ENCODE assay signal across 16 mouse cellular contexts in the genomic region with DNA sequence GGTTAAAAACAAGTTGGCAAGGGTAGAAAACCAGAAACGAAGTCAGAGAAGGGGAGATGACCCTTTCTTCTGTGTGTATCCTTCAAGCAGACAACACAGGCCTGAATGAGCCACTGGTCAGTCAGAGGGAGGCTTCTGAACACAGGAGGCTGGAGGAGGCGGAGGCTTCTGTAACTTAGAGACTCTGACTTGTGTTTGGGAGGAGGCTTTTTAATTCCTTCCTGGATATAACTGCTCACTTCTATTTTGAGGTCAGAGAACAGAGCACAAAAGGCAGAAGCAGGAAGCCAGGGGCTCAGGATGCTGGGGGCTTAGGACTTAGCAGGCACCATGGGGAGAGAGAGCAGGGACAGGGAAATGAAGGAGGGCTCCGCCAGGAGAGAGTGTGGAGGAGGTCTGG. TPM values are rescaled to one million over a fixed set of nuclear protein-coding genes. Genes with fewer than 3 reads are reported as not detected.
DNase-seq lines count a peak whose midpoint lies in the region; ATAC-seq and TF ChIP-seq lines count a peak whose summit lies in the region.
"Had no signal": no experiment of that assay in that cellular context is flagged by ENCODE, and none has a peak within 500 bp of the region (broad histone marks: within the 10 kb centered on the region; RNA-seq: fewer than 3 reads in every experiment).

No protein-coding gene starts in this region.

- H3K4me2 ChIP-seq in heart, embryonic 11.5 days, result no peak overlapping the region
- H3K4me2 ChIP-seq in kidney, embryonic 16.5 days (replicated peaks; ENCODE audit: low read depth, low read length), result no peak overlapping the region
- H3K4me2 ChIP-seq: intestine, embryonic 15.5 days; limb, embryonic 12.5 days had no signal

- no peak overlapping the region for H3K9ac ChIP-seq in heart, embryonic 11.5 days (ENCODE audit: low read depth, low read length)
- H3K9ac ChIP-seq in kidney, embryonic 16.5 days (replicated peaks; ENCODE audit: low read length), result no peak overlapping the region
- H3K9ac ChIP-seq: forebrain, postnatal 0 days; intestine, embryonic 15.5 days; limb, embryonic 12.5 days had no signal

- H3K4me3 ChIP-seq in heart, embryonic 11.5 days (ENCODE audit: low read depth, low read length), result no peak overlapping the region
- H3K4me3 ChIP-seq in kidney, adult 2 months (ENCODE audit: insufficient read depth, low read depth, low read length), result no peak overlapping the region
- no peak overlapping the region for H3K4me3 ChIP-seq in kidney, embryonic 16.5 days (ENCODE audit: low read length)
- H3K4me3 ChIP-seq: erythroblast, embryonic 14.5 days; intestine, embryonic 15.5 days; limb, embryonic 12.5 days had no signal

- H3K9me3 ChIP-seq in heart, embryonic 11.5 days (replicated peaks; ENCODE audit: control insufficient read depth, low read length), result no peaks in the 10 kb centered on the region
- no peaks in the 10 kb centered on the region for H3K9me3 ChIP-seq in kidney, embryonic 16.5 days (ENCODE audit: low read length)
- H3K9me3 ChIP-seq: intestine, embryonic 15.5 days; limb, embryonic 12.5 days had no signal

- DNase-seq in heart, adult 11 months, result peak; percentile 84
- peak; percentile 18 for DNase-seq in kidney, adult 2 months
- DNase-seq in lung, postnatal 10 days, result peak; percentile 19
- DNase-seq in lung, postnatal 14 days, result no peak
- DNase-seq in lung, postnatal 36 days, result peak; percentile 29
- DNase-seq: cerebellum, postnatal 10 days; forebrain, postnatal 0 days; gastrocnemius, postnatal 25 days; right cerebral cortex, postnatal 14 days; thymus, postnatal 36 days had no signal

- H3K36me3 ChIP-seq in heart, embryonic 11.5 days (ENCODE audit: control insufficient read depth, insufficient read depth, low read length), result peaks cover 12% of the 10 kb centered on the region
- peaks cover 4% of the 10 kb centered on the region for H3K36me3 ChIP-seq in kidney, adult 2 months (ENCODE audit: control insufficient read depth, insufficient read depth, low read length)
- H3K36me3 ChIP-seq in kidney, embryonic 16.5 days (ENCODE audit: insufficient read depth, low read length), result peaks cover 14% of the 10 kb centered on the region; the same call in 1 of the 2 replicates

- no peak for ATAC-seq in heart, embryonic 11.5 days (replicated peaks; ENCODE audit: insufficient number of reproducible peaks, low FRiP score, low TSS enrichment)
- ATAC-seq in kidney, embryonic 16.5 days (ENCODE audit: low FRiP score, low TSS enrichment), result no peak
- ATAC-seq: forebrain, postnatal 0 days; intestine, embryonic 15.5 days; Patski had no signal

- 75% methylated on average over 3 of the region's 3 CpGs for WGBS in heart, embryonic 11.5 days (ENCODE audit: insufficient replicate concordance)
- 75% methylated on average over 3 of the region's 3 CpGs for WGBS in kidney, adult 2 months
- 68% methylated on average over 3 of the region's 3 CpGs for WGBS in kidney, embryonic 16.5 days

- no peak for TF ChIP-seq POLR2A in kidney, adult 2 months (IDR thresholded peaks at IDR 0.05; ENCODE audit: low read depth, low read length)

- no peaks in the 10 kb centered on the region for H3K27me3 ChIP-seq in heart, embryonic 11.5 days (ENCODE audit: control insufficient read depth, insufficient read depth, low read length)
- H3K27me3 ChIP-seq in kidney, adult 2 months (replicated peaks; ENCODE audit: control insufficient read depth, insufficient read depth, low read length), result no peaks in the 10 kb centered on the region
- no peaks in the 10 kb centered on the region for H3K27me3 ChIP-seq in kidney, embryonic 16.5 days (ENCODE audit: insufficient read depth, low read length)
- H3K27me3 ChIP-seq: intestine, embryonic 15.5 days; limb, embryonic 12.5 days; Patski had no signal

- no peak overlapping the region for H3K27ac ChIP-seq in heart, embryonic 11.5 days (ENCODE audit: low read depth, low read length)
- peak overlapping the region; percentile 52 for H3K27ac ChIP-seq in kidney, adult 2 months (ENCODE audit: insufficient read depth, low read depth, low read length)
- H3K27ac ChIP-seq in kidney, embryonic 16.5 days (ENCODE audit: low read length), result no peak overlapping the region
- H3K27ac ChIP-seq: intestine, embryonic 15.5 days; limb, embryonic 12.5 days had no signal

- H3K4me1 ChIP-seq in heart, embryonic 11.5 days (ENCODE audit: control insufficient read depth, insufficient read depth, low read length), result 0 out of 2 replicates have a peak, but pooled peaks cover 2% of the 10 kb centered on the region
- no peaks in the 10 kb centered on the region for H3K4me1 ChIP-seq in kidney, adult 2 months (ENCODE audit: control insufficient read depth, insufficient read depth, low read length)
- no peaks in the 10 kb centered on the region for H3K4me1 ChIP-seq in kidney, embryonic 16.5 days (ENCODE audit: insufficient read depth, low read length)
- H3K4me1 ChIP-seq: intestine, embryonic 15.5 days; limb, embryonic 12.5 days had no signal

- no peak for TF ChIP-seq CTCF in kidney, adult 2 months (conservative IDR thresholded peaks at IDR 0.05; ENCODE audit: insufficient read depth, insufficient read length, low read depth, low read length)

RNA-seq across cellular contexts. Expression of a gene that starts 56.0 kb away (rescaled TPM):
- 19.8 and 28.7 TPM in 2 replicates for polyA plus RNA-seq in heart, embryonic 11.5 days (2014; fragmentation: Nextera tagmentation; extraction: Ambion mirVana)
- polyA plus RNA-seq in kidney, adult 2 months (2012; rRNA removed), result 9.2 and 14.6 TPM in 2 replicates
- polyA plus RNA-seq in kidney, embryonic 16.5 days (2015; fragmentation: Nextera tagmentation; extraction: Ambion mirVana), result 30.8 and 31.4 TPM in 2 replicates

RNA-seq across cellular contexts. Expression of a gene that starts 56.0 kb away (rescaled TPM):
- polyA plus RNA-seq in heart, embryonic 11.5 days (2014; fragmentation: Nextera tagmentation; extraction: Ambion mirVana), result 19.2 and 21.1 TPM in 2 replicates
- 12.3 and 14.7 TPM in 2 replicates for polyA plus RNA-seq in kidney, adult 2 months (2012; rRNA removed)
- 21.5 and 22.0 TPM in 2 replicates for polyA plus RNA-seq in kidney, embryonic 16.5 days (2015; fragmentation: Nextera tagmentation; extraction: Ambion mirVana)
- polyA plus RNA-seq: erythroblast, embryonic 14.5 days had no signal
